Mouse (Mus musculus): ENCODE data around the gene Polr2m.

GRCm38 (mm10) chr9:71475536-71475935, 10.2 kb downstream of the Polr2m start:
- TF ChIP-seq CTCF (IDR thresholded peaks at IDR 0.05; ENCODE audit: borderline replicate concordance, control insufficient read depth, extremely low read depth, insufficient read depth, low read length, poor library complexity): no peak
- TF ChIP-seq POLR2A (IDR thresholded peaks at IDR 0.05; ENCODE audit: control insufficient read depth, extremely low read depth, insufficient read depth, low read length, poor library complexity): no peak
